Mouse (Mus musculus): ENCODE measurements around the gene Hand2.

Hand2 gene

GRCm38 (mm10) chr8:57341541-57341840, 20.7 kb downstream of the Hand2 start:
- DNase-seq (ENCODE audit: low read depth in 2 of 2, low spot score in 2 of 2) = no peak

- no peak for DNase-seq (ENCODE audit: low read depth in 2 of 2, low spot score in 2 of 2)
These were observed 21.8 kb downstream of the Hand2 start for GRCm38 (mm10) chr8:57342386-57343090.

GRCm38 (mm10) chr8:57343731-57344315, 23.0 kb downstream of the Hand2 start:
- DNase-seq (ENCODE audit: low read depth in 2 of 2, low spot score in 2 of 2) = no peak

GRCm38 (mm10) chr8:57344956-57345870, 24.4 kb downstream of the Hand2 start:
- no peak for DNase-seq (ENCODE audit: low read depth in 2 of 2, low spot score in 2 of 2)

GRCm38 (mm10) chr8:57346371-57346770, 25.6 kb downstream of the Hand2 start:
- DNase-seq (ENCODE audit: low read depth in 2 of 2, low spot score in 2 of 2) = no peak

GRCm38 (mm10) chr8:57347141-57347540, 26.4 kb downstream of the Hand2 start:
- DNase-seq (ENCODE audit: low read depth in 2 of 2, low spot score in 2 of 2) = no peak

- no peak for DNase-seq (ENCODE audit: low read depth in 2 of 2, low spot score in 2 of 2)
These were observed 27.5 kb downstream of the Hand2 start for GRCm38 (mm10) chr8:57348251-57348650.

GRCm38 (mm10) chr8:57348866-57349520, 28.2 kb downstream of the Hand2 start:
- no peak for DNase-seq (ENCODE audit: low read depth in 2 of 2, low spot score in 2 of 2)

- no peak for DNase-seq (ENCODE audit: low read depth in 2 of 2, low spot score in 2 of 2)
These were observed 31.1 kb downstream of the Hand2 start for GRCm38 (mm10) chr8:57351861-57352260.

- DNase-seq (ENCODE audit: low read depth in 2 of 2, low spot score in 2 of 2) = no peak
These were observed 32.8 kb downstream of the Hand2 start for GRCm38 (mm10) chr8:57353346-57354305.

GRCm38 (mm10) chr8:57354876-57355275, 34.1 kb downstream of the Hand2 start:
- no peak for DNase-seq (ENCODE audit: low read depth in 2 of 2, low spot score in 2 of 2)

GRCm38 (mm10) chr8:57356529-57357325, 35.9 kb downstream of the Hand2 start:
- no peak for DNase-seq (ENCODE audit: low read depth in 2 of 2, low spot score in 2 of 2)

GRCm38 (mm10) chr8:57360493-57360892, 39.7 kb downstream of the Hand2 start:
- DNase-seq (ENCODE audit: low read depth in 2 of 2, low spot score in 2 of 2) = no peak

GRCm38 (mm10) chr8:57361003-57361805, 40.4 kb downstream of the Hand2 start:
- no peak for DNase-seq (ENCODE audit: low read depth in 2 of 2, low spot score in 2 of 2)

GRCm38 (mm10) chr8:57362881-57363280, 42.1 kb downstream of the Hand2 start:
- no peak for DNase-seq (ENCODE audit: low read depth in 2 of 2, low spot score in 2 of 2)

- DNase-seq (ENCODE audit: low read depth in 2 of 2, low spot score in 2 of 2) = no peak
These were observed 53.3 kb downstream of the Hand2 start for GRCm38 (mm10) chr8:57374044-57374443.
